Mouse (Mus musculus) testis, adult 2 months (tissue): Measurements from ENCODE around the gene Thap4.

Experiments used
- CTCF ChIP-seq: fragments of 200-500 bp; IDR thresholded peaks from 2 replicates; pipeline ENCODE4 v1.5.1; 2012; ENCODE audit warnings: low read depth, mild to moderate bottlenecking, inconsistent platforms, low read length, moderate library complexity; ENCODE audit not compliant: control insufficient read depth, insufficient read depth, insufficient replicate concordance
- POLR2A ChIP-seq: fragments of 200-500 bp; IDR thresholded peaks from 2 replicates; pipeline ENCODE4 v1.6.1; 2012; ENCODE audit warnings: low read depth, mild to moderate bottlenecking, inconsistent platforms, low read length, moderate library complexity; ENCODE audit not compliant: control insufficient read depth

- TF ChIP-seq POLR2A (no peak), CTCF (no peak)
These were observed 84.7 kb downstream of the Thap4 start for GRCm38 (mm10) chr1:93669941-93670340.
